Mouse (Mus musculus) ES-E14 (cell line): ENCODE results near the gene Cercam.

Source experiments
- CHD2 ChIP-seq: IDR thresholded peaks from 2 replicates; pipeline ENCODE4 v1.6.1; 2014; ENCODE audit warnings: mild to moderate bottlenecking, low read depth, low read length, inconsistent platforms
- HCFC1 ChIP-seq: IDR thresholded peaks from 2 replicates; pipeline ENCODE4 v1.6.1; 2012; ENCODE audit warnings: low read length, inconsistent platforms, borderline replicate concordance; ENCODE audit not compliant: insufficient read depth
- MAFK ChIP-seq: IDR thresholded peaks from 2 replicates; pipeline ENCODE4 v1.6.1; 2014; ENCODE audit warnings: mild to moderate bottlenecking, low read depth, low read length, inconsistent platforms; ENCODE audit not compliant: insufficient read depth
- ZC3H11A ChIP-seq: IDR thresholded peaks from 2 replicates; pipeline ENCODE4 v1.6.1; 2012; ENCODE audit warnings: low read depth, mild to moderate bottlenecking, inconsistent platforms, low read length, borderline replicate concordance
- ZNF384 ChIP-seq: IDR thresholded peaks from 2 replicates; pipeline ENCODE4 v1.6.1; 2012; ENCODE audit warnings: low read depth, low read length, inconsistent platforms

DNA sequence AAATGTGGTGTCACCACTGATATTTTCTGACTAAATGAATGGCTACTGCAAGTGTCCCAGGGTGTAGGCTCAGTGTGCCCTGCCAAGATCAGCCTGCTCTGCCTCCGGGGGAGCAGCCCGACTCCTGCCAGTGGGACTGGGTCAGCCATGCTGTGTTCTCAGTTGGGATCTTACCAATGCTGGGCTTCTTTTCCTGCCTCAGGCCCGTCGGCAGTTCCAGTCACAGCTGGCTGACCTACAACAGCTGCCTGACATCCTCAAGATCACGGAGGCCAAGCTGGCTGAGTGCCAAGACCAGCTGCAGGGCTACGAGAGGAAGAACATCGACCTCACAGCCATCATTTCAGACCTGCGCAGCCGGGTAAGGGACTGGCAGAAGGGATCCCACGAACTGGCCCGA, 53.0 kb downstream of the Cercam start:
- no peak for TF ChIP-seq HCFC1
- no peak for TF ChIP-seq ZNF384
- no peak for TF ChIP-seq CHD2
- no peak for TF ChIP-seq MAFK
- TF ChIP-seq ZC3H11A: no peak
